In the genomic region with DNA sequence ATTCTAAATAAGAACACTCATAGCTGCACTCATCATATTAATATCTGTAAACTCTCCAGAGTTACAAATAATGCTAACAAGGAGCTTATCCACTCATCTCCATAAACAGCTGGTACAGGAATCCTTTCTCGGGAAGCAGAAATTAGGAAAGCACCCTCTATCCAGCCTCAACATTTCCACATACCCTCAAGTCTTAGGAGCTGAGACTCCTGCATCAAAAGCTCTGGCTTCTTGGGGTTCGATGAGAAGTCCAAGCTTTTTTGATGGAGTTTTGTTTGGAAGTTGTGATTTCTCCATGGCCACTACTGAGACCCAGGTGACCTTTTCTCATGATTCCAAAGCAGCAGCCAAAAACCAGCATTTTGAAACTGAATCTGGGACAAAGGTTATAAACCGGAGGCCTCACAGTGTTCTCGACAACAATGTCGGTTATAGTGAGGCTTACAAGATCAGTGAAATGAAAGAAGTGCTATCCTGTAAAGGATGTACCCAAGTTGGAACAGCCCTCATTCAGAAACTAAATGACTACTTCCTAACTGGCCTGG, we compare ENCODE assay signal across 16 mouse cellular contexts.
"Had no signal": no experiment of that assay in that cellular context is flagged by ENCODE, and none has a peak within 500 bp of the region (broad histone marks: within the 10 kb centered on the region; RNA-seq: fewer than 3 reads in every experiment).

No protein-coding gene starts in this region.

- H3K27ac ChIP-seq: intestine, embryonic 15.5 days; layer of hippocampus, adult 2 months; limb, embryonic 12.5 days; macrophage; midbrain, embryonic 15.5 days; neural tube, embryonic 12.5 days had no signal

- DNase-seq: kidney, adult 18-20 months; kidney, postnatal 10 days; kidney, postnatal 4 days; retina, postnatal 1 day; right cerebral cortex, postnatal 4 days; spleen, adult 18-20 months; thymus, postnatal 36 days had no signal

- H3K4me3 ChIP-seq: intestine, embryonic 15.5 days; layer of hippocampus, adult 2 months; limb, embryonic 12.5 days; megakaryocyte, embryonic 14.5 days; midbrain, embryonic 15.5 days; neural tube, embryonic 12.5 days had no signal

- H3K27me3 ChIP-seq: intestine, embryonic 15.5 days; limb, embryonic 12.5 days; megakaryocyte, embryonic 14.5 days; midbrain, embryonic 15.5 days; neural tube, embryonic 12.5 days had no signal

- H3K9ac ChIP-seq: intestine, embryonic 15.5 days; limb, embryonic 12.5 days; midbrain, embryonic 15.5 days; neural tube, embryonic 12.5 days had no signal

- ATAC-seq: intestine, embryonic 15.5 days; midbrain, embryonic 15.5 days had no signal

- H3K4me1 ChIP-seq: intestine, embryonic 15.5 days; limb, embryonic 12.5 days; midbrain, embryonic 15.5 days; neural tube, embryonic 12.5 days had no signal

- H3K9me3 ChIP-seq: intestine, embryonic 15.5 days; megakaryocyte, embryonic 14.5 days; midbrain, embryonic 15.5 days; neural tube, embryonic 12.5 days had no signal

- H3K4me2 ChIP-seq: intestine, embryonic 15.5 days; limb, embryonic 12.5 days; liver, embryonic 11.5 days; midbrain, embryonic 11.5 days; midbrain, embryonic 15.5 days; neural tube, embryonic 12.5 days had no signal

- H3K36me3 ChIP-seq: intestine, embryonic 15.5 days; limb, embryonic 12.5 days; midbrain, embryonic 15.5 days; neural tube, embryonic 12.5 days had no signal
